Mouse (Mus musculus) frontal cortex, postnatal 36 days (tissue): ENCODE measurements around the gene Arhgef12.

ENCODE experiments used
- DNase-seq, 2 experiments: peaks; one replicate each; pipeline ENCODE4 v3.0.0; 2022; ENCODE audit warnings: low spot score in 2 of 2

The Arhgef12 gene

GRCm38 (mm10) chr9:43076163-43076562, 30.9 kb downstream of the Arhgef12 start:
- no peak for DNase-seq

GRCm38 (mm10) chr9:43074611-43075010, 32.4 kb downstream of the Arhgef12 start:
- no peak for DNase-seq

DNA sequence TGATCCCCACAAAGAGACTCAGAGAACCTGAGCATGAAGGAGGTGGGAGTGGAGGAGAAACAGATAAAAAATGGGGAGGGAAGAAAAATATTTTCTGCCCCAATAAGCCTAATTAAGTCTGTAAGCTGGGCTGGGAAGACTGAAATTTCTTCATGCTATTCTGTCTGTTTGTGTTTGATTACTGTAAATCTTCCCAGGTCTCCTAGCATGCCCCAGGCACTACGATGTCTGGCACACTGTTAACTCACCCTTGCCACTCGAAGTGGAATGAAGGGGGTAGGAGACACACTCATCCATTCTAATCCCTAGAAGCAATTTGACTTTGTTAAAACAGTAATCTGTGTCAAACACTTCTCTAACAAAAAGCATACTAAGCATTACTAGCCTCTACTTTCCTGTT, 35.3 kb downstream of the Arhgef12 start:
- no peak for DNase-seq

- DNase-seq: no peak
These were observed 35.9 kb downstream of the Arhgef12 start for GRCm38 (mm10) chr9:43071176-43071575.

DNA sequence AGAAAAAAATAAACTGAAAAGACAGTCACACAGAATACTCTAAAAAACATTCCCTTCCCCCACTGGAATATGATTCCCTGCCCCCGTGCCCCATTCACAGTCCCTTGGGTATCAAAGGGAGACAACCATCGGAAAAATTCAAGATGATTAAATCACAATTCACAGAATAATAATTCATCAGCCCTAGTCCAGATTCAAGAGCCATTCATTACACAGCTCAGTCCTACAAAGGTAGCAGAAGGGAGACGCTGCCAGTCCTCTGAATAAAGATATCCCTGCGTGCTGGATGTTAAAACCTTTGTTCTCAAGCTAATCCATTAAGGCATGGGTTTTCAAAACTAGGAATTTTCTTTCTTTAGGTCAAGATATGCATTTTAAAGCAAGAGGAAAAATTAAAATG, 36.5 kb downstream of the Arhgef12 start:
- no peak for DNase-seq

- DNase-seq: no peak
These were observed 36.9 kb downstream of the Arhgef12 start for GRCm38 (mm10) chr9:43070153-43070552.

- no peak for DNase-seq
These were observed 39.1 kb downstream of the Arhgef12 start for GRCm38 (mm10) chr9:43067896-43068295.

DNA sequence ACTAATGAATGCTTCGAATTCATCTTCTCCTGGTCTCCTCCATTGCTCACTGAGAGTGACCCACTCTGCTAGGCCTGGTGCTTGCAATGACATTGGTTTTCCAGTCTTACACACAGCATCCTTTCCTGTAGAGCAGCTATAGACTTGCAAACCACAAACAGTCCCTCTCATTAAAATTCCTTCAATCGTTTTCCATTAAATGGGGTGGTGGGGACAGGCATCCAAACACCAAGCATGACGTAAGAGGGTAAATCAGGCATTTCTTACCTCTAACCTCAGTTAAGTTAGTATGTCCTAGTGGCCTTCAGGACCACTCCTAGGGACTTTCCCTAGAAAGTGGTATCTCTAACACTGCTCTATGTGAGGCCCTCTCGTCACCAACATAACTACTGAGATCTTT, 41.8 kb downstream of the Arhgef12 start:
- DNase-seq: no peak

GRCm38 (mm10) chr9:43061545-43061944, 45.5 kb downstream of the Arhgef12 start:
- peak in 1 of 2 experiments; percentile 25 for DNase-seq

DNA sequence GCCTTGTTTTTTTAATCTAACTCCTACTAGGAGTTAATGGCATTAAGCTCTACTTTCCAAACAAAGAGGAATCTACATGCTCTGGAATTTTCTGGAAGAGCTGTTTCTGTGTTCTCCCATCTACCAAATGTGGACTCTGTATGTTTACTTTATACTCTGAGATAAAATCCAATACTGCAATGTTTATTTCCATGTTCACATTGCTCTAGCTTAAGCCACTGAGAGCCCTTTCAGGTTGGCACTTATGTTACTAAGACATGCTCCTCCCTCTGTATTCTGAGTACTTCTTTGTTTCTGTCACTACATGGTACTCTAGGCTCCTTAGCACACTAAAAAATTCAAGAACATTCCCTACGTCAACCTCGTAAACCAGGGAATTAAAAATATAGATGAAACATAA, 56.6 kb downstream of the Arhgef12 start:
- no peak for DNase-seq

GRCm38 (mm10) chr9:43044481-43044880, 62.6 kb downstream of the Arhgef12 start:
- no peak for DNase-seq

GRCm38 (mm10) chr9:43038466-43038865, 68.6 kb downstream of the Arhgef12 start:
- no peak for DNase-seq

- DNase-seq: no peak
These were observed 71.8 kb downstream of the Arhgef12 start for GRCm38 (mm10) chr9:43035208-43035607.

- DNase-seq: no peak
These were observed 72.8 kb downstream of the Arhgef12 start for GRCm38 (mm10) chr9:43034273-43034672.

GRCm38 (mm10) chr9:43027757-43028156, 79.3 kb downstream of the Arhgef12 start:
- DNase-seq: no peak

DNA sequence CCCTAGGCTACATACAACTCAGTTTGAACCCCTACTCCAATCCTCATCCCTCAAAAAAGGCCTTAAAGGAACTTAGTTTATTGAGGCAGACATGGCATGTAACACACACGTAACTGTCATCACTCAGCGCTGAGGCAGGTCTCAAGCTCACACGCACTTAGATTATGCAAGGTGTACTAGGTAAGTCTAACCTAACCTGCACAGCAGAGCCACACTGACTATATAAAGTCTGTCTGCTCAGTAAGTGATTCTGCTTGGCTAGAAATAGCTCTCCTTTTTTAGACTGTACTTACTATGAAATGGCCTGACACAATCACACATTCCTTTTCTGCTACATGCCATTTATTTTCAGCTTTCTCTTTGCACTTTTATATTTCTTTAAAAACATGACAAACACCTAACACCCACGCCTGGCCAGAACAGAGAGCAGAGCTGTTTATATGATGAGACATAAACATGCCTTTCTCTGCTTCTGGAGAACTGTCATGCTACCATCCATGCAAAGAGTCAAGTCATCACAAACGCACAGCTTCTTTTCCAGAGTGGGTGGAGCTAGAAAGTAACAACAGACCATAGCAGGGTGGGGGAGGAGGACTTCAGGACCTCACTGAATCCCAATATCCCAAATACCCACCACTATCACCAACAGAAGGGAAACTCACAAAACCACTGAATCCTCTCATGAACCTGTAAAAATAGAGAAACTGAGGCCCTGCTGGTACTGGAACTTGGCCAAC, 85.4 kb downstream of the Arhgef12 start:
- DNase-seq: peak; percentile 23 to 75

GRCm38 (mm10) chr9:43019656-43020055, 87.4 kb downstream of the Arhgef12 start:
- no peak for DNase-seq

DNA sequence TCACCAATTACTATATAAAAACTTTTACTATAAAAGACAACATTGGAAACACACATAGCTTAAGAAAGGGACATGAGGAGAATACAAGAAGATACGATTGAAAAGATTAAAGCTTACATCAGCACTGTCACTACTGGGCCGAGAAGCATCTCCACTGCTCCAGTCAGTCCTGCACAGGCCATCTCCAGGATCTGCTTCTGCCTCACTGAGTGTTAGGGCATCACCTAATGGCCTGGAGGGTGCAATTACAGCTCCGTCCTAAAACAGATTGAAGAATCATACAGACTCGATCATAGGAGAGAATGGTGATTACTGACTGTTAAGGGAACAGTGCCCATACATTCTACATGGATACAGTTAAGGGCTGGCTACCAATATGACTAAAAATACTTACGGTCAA, 91.3 kb downstream of the Arhgef12 start:
- DNase-seq: no peak

DNA sequence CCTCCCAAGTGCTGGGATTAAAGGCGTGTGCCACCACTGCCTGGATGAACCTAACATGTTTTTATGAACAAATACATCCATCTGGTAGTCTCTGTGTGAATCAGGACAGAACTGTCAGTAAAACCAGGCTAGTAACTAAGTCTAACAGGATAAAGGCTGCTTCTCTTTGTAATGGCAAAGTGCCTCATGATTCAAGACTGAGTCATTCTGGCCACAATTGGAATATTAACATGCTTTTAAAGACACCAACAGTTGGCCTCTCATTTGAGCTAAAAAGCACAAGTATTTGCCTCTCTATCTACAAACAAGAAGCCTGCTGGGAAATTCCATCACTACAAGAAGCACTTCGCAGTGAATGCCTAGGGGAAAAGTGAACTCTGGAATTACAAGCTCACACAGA, 91.7 kb downstream of the Arhgef12 start:
- no peak for DNase-seq

DNA sequence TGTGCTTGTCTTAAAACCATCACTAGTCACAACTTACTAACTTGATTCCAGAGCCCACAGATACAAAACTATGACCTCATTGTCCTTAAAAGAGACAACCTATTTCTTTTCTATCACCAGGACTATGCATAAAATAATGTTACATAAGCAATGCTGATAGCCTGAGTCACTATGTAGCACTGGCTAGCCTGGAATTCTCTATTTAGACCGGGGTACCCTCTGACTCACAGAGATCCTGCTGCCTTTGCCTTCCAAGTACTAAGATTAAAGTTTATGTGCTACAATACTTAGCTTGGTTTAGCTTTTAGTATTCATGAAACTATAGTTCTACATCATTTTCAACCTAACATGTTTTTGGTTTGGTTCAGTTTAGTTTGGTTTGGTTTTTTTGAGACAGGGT, 92.2 kb downstream of the Arhgef12 start:
- no peak for DNase-seq

- DNase-seq: no peak
These were observed 94.5 kb downstream of the Arhgef12 start for GRCm38 (mm10) chr9:43012541-43012940.

DNA sequence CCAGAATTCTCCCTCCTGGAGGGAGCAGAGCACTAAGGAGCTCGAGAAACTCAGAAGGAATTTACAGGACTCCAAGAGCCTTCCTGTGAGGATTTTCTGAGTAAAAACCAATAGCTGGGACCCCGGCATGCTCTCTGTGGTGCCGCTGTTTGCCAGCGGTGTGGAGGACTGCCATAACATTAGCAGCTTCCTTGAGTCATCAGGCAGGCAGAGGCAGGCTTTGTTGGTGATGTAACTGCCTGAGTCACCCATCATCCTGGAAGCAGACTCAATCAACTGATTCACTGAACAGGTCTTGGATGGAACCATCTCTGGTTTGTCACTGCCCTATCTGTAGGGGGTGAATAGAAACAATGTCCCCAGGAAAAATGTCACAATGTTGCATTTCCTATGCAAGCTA, 96.0 kb downstream of the Arhgef12 start:
- DNase-seq: peak; percentile 27 to 43

GRCm38 (mm10) chr9:43003881-43004280, 103.2 kb downstream of the Arhgef12 start:
- no peak for DNase-seq

GRCm38 (mm10) chr9:43003017-43003416, 104.0 kb downstream of the Arhgef12 start:
- no peak for DNase-seq
